Mouse (Mus musculus) thymus, adult 2 months (tissue): Measurements from ENCODE around the gene 4933436I01Rik. TPM values are rescaled to one million over a fixed set of nuclear protein-coding genes. Genes with fewer than 3 reads are reported as not detected.

Source experiments
- DNase-seq: peaks from one replicate; pipeline ENCODE4 v3.0.0; 2021
- H3K27ac ChIP-seq: fragments of 200-500 bp; 2 replicates; pipeline ENCODE4 v1.5.1; 2012; ENCODE audit warnings: low read length, control low read depth; ENCODE audit not compliant: control insufficient read depth, insufficient read depth
- H3K27me3 ChIP-seq: fragments of 200-500 bp; 2 replicates; pipeline ENCODE4 v1.6.1; 2012; ENCODE audit warnings: mild to moderate bottlenecking, low read length, moderate library complexity, mixed read lengths; ENCODE audit not compliant: control insufficient read depth, insufficient read depth
- H3K36me3 ChIP-seq: fragments of 200-500 bp; 2 replicates; pipeline ENCODE4 v1.6.1; 2012; ENCODE audit warnings: mild to moderate bottlenecking, low read length, moderate library complexity; ENCODE audit not compliant: control insufficient read depth, insufficient read depth
- H3K4me1 ChIP-seq: fragments of 200-500 bp; replicated peaks from 2 replicates; pipeline ENCODE4 v1.6.1; 2012; ENCODE audit warnings: low read length; ENCODE audit not compliant: control insufficient read depth, insufficient read depth
- H3K4me3 ChIP-seq: fragments of 200-500 bp; 2 replicates; pipeline ENCODE4 v1.5.1; 2012; ENCODE audit warnings: mild to moderate bottlenecking, low read length, control low read depth, moderate library complexity; ENCODE audit not compliant: control insufficient read depth, insufficient read depth
- CTCF ChIP-seq: fragments of 200-500 bp; IDR thresholded peaks from 2 replicates; pipeline ENCODE4 v1.5.1; 2012; ENCODE audit warnings: mild to moderate bottlenecking, control low read depth, low read length, moderate library complexity, borderline replicate concordance; ENCODE audit not compliant: control insufficient read depth, poor library complexity, insufficient read depth; ENCODE audit errors: extremely low read depth
- POLR2A ChIP-seq: fragments of 200-500 bp; IDR thresholded peaks from 2 replicates; pipeline ENCODE4 v1.6.1; 2012; ENCODE audit warnings: mild to moderate bottlenecking, low read length, control low read depth, moderate library complexity; ENCODE audit not compliant: control insufficient read depth, poor library complexity, insufficient read depth; ENCODE audit errors: extremely low read depth
- WGBS: fragments of 180-500 bp; shearing (Covaris S2); methylation state at CpG from one replicate; pipeline ENCODE4 v1.1.7; 2018; 5-methylcytosine and 5-hydroxymethylcytosine counted together
- polyA plus RNA-seq: library from polyadenylated mRNA; depleted of rRNA; stranded (reverse); fragments of >200 nt; gene quantifications from 2 replicates; pipeline ENCODE4 v1.2.3, GENCODE M21; 2012; rRNA removed

Gene 4933436I01Rik
- not detected in 2 replicates for polyA plus RNA-seq

- 71% methylated on average over 1 of the region's 1 CpGs for WGBS
- H3K27me3 ChIP-seq = no peaks in the 10 kb centered on the region
- TF ChIP-seq CTCF (no peak), POLR2A (no peak)
- H3K4me3 ChIP-seq = no peak within 1 kb of the TSS
- DNase-seq = no peak
- no peaks in the 10 kb centered on the region for H3K36me3 ChIP-seq
- H3K27ac ChIP-seq = no peak within 1 kb of the TSS
- H3K4me1 ChIP-seq = no peaks in the 10 kb centered on the region
Measured at GRCm38 (mm10) chrX:67921350-67921749, at the start of gene 4933436I01Rik. TSS of gene 4933436I01Rik (minus strand) at chrX:67921450.

DNA sequence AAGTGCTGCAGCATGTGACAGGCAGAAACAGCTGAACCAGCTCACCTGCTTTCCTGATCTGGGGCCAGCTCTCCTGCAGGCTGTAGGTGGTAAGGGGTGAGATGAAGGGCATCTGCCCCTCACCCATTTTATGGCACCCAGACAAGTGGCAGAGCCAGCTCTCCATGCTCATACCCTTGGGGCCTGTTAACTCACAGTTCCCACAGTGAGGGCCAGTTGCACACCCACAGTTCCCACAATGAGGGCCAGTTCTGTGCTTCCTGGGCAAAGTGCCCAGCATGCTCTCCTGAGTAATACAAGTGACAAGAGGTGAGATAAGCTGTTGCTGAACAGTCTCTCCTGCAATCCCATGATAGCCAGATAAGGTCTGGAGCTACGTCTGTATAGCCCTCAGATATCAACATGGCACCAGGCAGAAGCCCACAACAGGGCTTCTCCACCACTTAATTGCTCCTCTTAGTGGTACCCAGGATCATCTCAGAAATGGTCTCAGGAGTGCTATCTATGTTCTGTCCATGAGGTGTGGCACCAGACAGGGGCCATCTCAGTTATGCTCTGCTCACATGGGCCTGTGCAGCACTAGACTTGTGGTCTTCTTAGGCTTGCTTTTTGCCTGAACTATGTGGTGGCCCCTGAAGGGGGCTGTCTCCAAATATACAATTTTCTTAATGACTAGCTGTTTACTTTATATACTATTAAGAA is 3.7 kb upstream of the 4933436I01Rik start:
- WGBS = 74% methylated on average over 1 of the region's 1 CpGs
- Histone ChIP-seq H3K27me3 (no peaks in the 10 kb centered on the region), H3K27ac (no peak overlapping the region), H3K4me1 (no peaks in the 10 kb centered on the region), H3K4me3 (no peak overlapping the region), H3K36me3 (no peaks in the 10 kb centered on the region)
- TF ChIP-seq POLR2A (no peak), CTCF (no peak)
- DNase-seq = no peak

- WGBS = 85% methylated on average over 3 of the region's 3 CpGs
- Histone ChIP-seq H3K36me3 (no peaks in the 10 kb centered on the region), H3K4me1 (no peaks in the 10 kb centered on the region), H3K27me3 (no peaks in the 10 kb centered on the region), H3K27ac (no peak overlapping the region), H3K4me3 (no peak overlapping the region)
- no peak for TF ChIP-seq POLR2A
- TF ChIP-seq CTCF = no peak
- DNase-seq = no peak
Measured at GRCm38 (mm10) chrX:67883406-67883805, 37.8 kb downstream of the 4933436I01Rik start.

Other genes starting within 250 kb of the 4933436I01Rik start
- not detected in 2 replicates for gene Gm1140, start 227.9 kb downstream of the 4933436I01Rik start, polyA plus RNA-seq
- not detected in 2 replicates for gene Gm14692, start 225.8 kb downstream of the 4933436I01Rik start, polyA plus RNA-seq